Mouse (Mus musculus) stomach, postnatal 0 days (tissue): ENCODE results near the gene Srek1.

ENCODE experiments used
- CTCF ChIP-seq: IDR thresholded peaks from 2 replicates; pipeline ENCODE4 v1.5.1; 2016; ENCODE audit warnings: antibody characterized with exemption, low read depth, mild to moderate bottlenecking, moderate library complexity
- EP300 ChIP-seq: optimal IDR thresholded peaks from 2 replicates; pipeline ENCODE3; 2016; ENCODE audit warnings: antibody characterized with exemption

GRCm38 (mm10) chr13:103705436-103705978 lies 68.9 kb downstream of the Srek1 start:
- TF ChIP-seq EP300, result no peak
- no peak for TF ChIP-seq CTCF
